Mouse (Mus musculus) CH12.LX (cell line): ENCODE results near the gene Clock. TPM values are rescaled to one million over a fixed set of nuclear protein-coding genes. Genes with fewer than 3 reads are reported as not detected.

Experiments used
- DNase-seq: peaks from one replicate; pipeline ENCODE4 v3.0.0-alpha.2; 2013; ENCODE audit errors: extremely low read depth
- H3K27ac ChIP-seq: 2 replicates; pipeline ENCODE4 v1.5.1; 2012; ENCODE audit warnings: low read depth, mild to moderate bottlenecking, control low read depth, moderate library complexity; ENCODE audit not compliant: insufficient read depth
- H3K27me3 ChIP-seq: replicated peaks from 2 replicates; pipeline ENCODE3; 2012; ENCODE audit warnings: inconsistent platforms
- H3K36me3 ChIP-seq, 2 experiments: replicated peaks in 1 of 2; 2 replicates each; pipeline versions ENCODE3 to v1.6.1; 2012; ENCODE audit warnings: inconsistent platforms in 1 of 2, low read length in 1 of 2, mild to moderate bottlenecking in 1 of 2, mixed read lengths in 1 of 2, moderate library complexity in 1 of 2; ENCODE audit not compliant: control insufficient read depth in 1 of 2, insufficient read depth in 1 of 2
- H3K4me1 ChIP-seq, 2 experiments: 2 replicates each; pipeline ENCODE4 v1.6.1; 2012; ENCODE audit warnings: inconsistent platforms in 1 of 2, moderate library complexity in 1 of 2; ENCODE audit not compliant: insufficient read depth in 2 of 2, control insufficient read depth in 1 of 2
- H3K4me2 ChIP-seq: 2 replicates; pipeline ENCODE4 v1.6.1; 2012; ENCODE audit warnings: low read depth, mild to moderate bottlenecking, control low read depth; ENCODE audit not compliant: poor library complexity, insufficient read depth, severe bottlenecking
- H3K4me3 ChIP-seq, 3 experiments: fragments of 150-350 bp in 1 of 3; sonication (generic) in 1 of 3; replicated peaks in 1 of 3; 2 replicates each; pipeline versions ENCODE3 to v1.5.1; 2011 to 2012; ENCODE audit warnings: low read depth in 2 of 3, low read length in 2 of 3, mild to moderate bottlenecking in 2 of 3, moderate library complexity in 2 of 3, control low read depth in 1 of 3, improper control_type of control experiment in 1 of 3, inconsistent platforms in 1 of 3, mixed read lengths in 1 of 3; ENCODE audit not compliant: poor library complexity in 1 of 3
- H3K79me2 ChIP-seq: replicated peaks from 2 replicates; pipeline ENCODE4 v1.6.1; 2012; ENCODE audit warnings: mild to moderate bottlenecking, moderate library complexity; ENCODE audit not compliant: control insufficient read depth, poor library complexity, insufficient read depth, severe bottlenecking; ENCODE audit errors: extremely low read depth
- H3K9ac ChIP-seq: 2 replicates; pipeline ENCODE4 v1.6.1; 2012; ENCODE audit warnings: low read depth, mild to moderate bottlenecking, control low read depth, moderate library complexity; ENCODE audit not compliant: insufficient read depth
- H3K9me3 ChIP-seq: replicated peaks from 2 replicates; pipeline ENCODE3; 2012; ENCODE audit warnings: low read length, inconsistent platforms, mixed read lengths
- CHD1 ChIP-seq: IDR thresholded peaks from 2 replicates; pipeline ENCODE4 v1.6.1; 2012; ENCODE audit warnings: low read depth, low read length, improper control_type of control experiment, inconsistent platforms
- CTCF ChIP-seq, 2 experiments: IDR thresholded peaks in 1 of 2; conservative IDR thresholded peaks in 1 of 2; 2 replicates each; pipeline ENCODE4 v1.5.1; 2011 to 2012; ENCODE audit warnings: low read depth in 2 of 2, low read length in 2 of 2, improper control_type of control experiment in 1 of 2, inconsistent platforms in 1 of 2, mild to moderate bottlenecking in 1 of 2, moderate library complexity in 1 of 2
- ELF1 ChIP-seq: IDR thresholded peaks from 2 replicates; pipeline ENCODE4 v1.6.1; 2014; ENCODE audit warnings: low read depth, mild to moderate bottlenecking, inconsistent platforms, low read length, improper control_type of control experiment
- ETS1 ChIP-seq: conservative IDR thresholded peaks from 2 replicates; pipeline ENCODE4 v1.6.1; 2012; ENCODE audit warnings: low read depth, mild to moderate bottlenecking, inconsistent platforms, low read length, improper control_type of control experiment, moderate library complexity
- HCFC1 ChIP-seq: IDR thresholded peaks from 2 replicates; pipeline ENCODE4 v1.6.1; 2012; ENCODE audit warnings: low read depth, mild to moderate bottlenecking, inconsistent platforms, low read length, improper control_type of control experiment
- IRF4 ChIP-seq: IDR thresholded peaks from 2 replicates; pipeline ENCODE4 v1.6.1; 2014; ENCODE audit warnings: low read depth, mild to moderate bottlenecking, inconsistent platforms, low read length, improper control_type of control experiment
- KAT2A ChIP-seq: IDR thresholded peaks from 2 replicates; pipeline ENCODE4 v1.6.1; 2012; ENCODE audit warnings: low read length, improper control_type of control experiment, inconsistent platforms; ENCODE audit not compliant: insufficient replicate concordance
- MAFK ChIP-seq: IDR thresholded peaks from 2 replicates; pipeline ENCODE4 v1.6.1; 2011; ENCODE audit warnings: low read length, improper control_type of control experiment; ENCODE audit not compliant: insufficient replicate concordance
- MAX ChIP-seq: IDR thresholded peaks from 2 replicates; pipeline ENCODE4 v1.6.1; 2011; ENCODE audit warnings: low read length, improper control_type of control experiment
- MYC ChIP-seq: IDR thresholded peaks from 2 replicates; pipeline ENCODE4 v1.6.1; 2011; ENCODE audit warnings: low read depth, mild to moderate bottlenecking, improper control_type of control experiment, low read length
- NELFE ChIP-seq: IDR thresholded peaks from 2 replicates; pipeline ENCODE4 v1.6.1; 2011; ENCODE audit warnings: low read depth, low read length, improper control_type of control experiment
- NRF1 ChIP-seq: IDR thresholded peaks from 2 replicates; pipeline ENCODE4 v1.6.1; 2014; ENCODE audit warnings: low read depth, mild to moderate bottlenecking, inconsistent platforms, low read length, improper control_type of control experiment, moderate library complexity
- POLR2A ChIP-seq: IDR thresholded peaks from 2 replicates; pipeline ENCODE4 v1.6.1; 2011; ENCODE audit warnings: low read depth, mild to moderate bottlenecking, improper control_type of control experiment, low read length
- RCOR1 ChIP-seq: conservative IDR thresholded peaks from 2 replicates; pipeline ENCODE4 v1.6.1; 2012; ENCODE audit warnings: low read depth, mild to moderate bottlenecking, inconsistent platforms, low read length, improper control_type of control experiment
- SMC3 ChIP-seq: IDR thresholded peaks from 2 replicates; pipeline ENCODE4 v1.6.1; 2011; ENCODE audit warnings: low read depth, low read length, improper control_type of control experiment
- TCF12 ChIP-seq: IDR thresholded peaks from 2 replicates; pipeline ENCODE4 v1.6.1; 2014; ENCODE audit warnings: low read depth, mild to moderate bottlenecking, inconsistent platforms, low read length, improper control_type of control experiment
- UBTF ChIP-seq: IDR thresholded peaks from 2 replicates; pipeline ENCODE4 v1.6.1; 2012; ENCODE audit warnings: low read depth, mild to moderate bottlenecking, inconsistent platforms, low read length, improper control_type of control experiment, moderate library complexity
- USF1 ChIP-seq: IDR thresholded peaks from 2 replicates; pipeline ENCODE4 v1.6.1; 2014; ENCODE audit warnings: low read depth, mild to moderate bottlenecking, inconsistent platforms, low read length, improper control_type of control experiment
- ZC3H11A ChIP-seq: IDR thresholded peaks from 2 replicates; pipeline ENCODE4 v1.6.1; 2012; ENCODE audit warnings: low read depth, mild to moderate bottlenecking, inconsistent platforms, low read length, improper control_type of control experiment
- ZKSCAN1 ChIP-seq: IDR thresholded peaks from 2 replicates; pipeline ENCODE4 v1.6.1; 2012; ENCODE audit warnings: low read depth, inconsistent platforms, low read length, improper control_type of control experiment, borderline replicate concordance
- dilution Hi-C: fragments of 300-500 bp; cut with MboI; formaldehyde crosslinking; loops from 2 replicates; pipeline ENCODE4 v1.14.3; 2020; ENCODE audit warnings: low sequenced_read_pairs; ENCODE audit not compliant: extremely low pct_unique_long_range_greater_than_20kb, extremely low pct_ligation_motif_present
- in situ Hi-C: fragments of 300-500 bp; cut with MboI; formaldehyde crosslinking; loops from 3 replicates; pipeline ENCODE4 v1.14.3; 2019; ENCODE audit warnings: low sequenced_read_pairs, low pct_ligation_motif_present, low pct_unique_long_range_greater_than_20kb, mixed read lengths
- polyA plus RNA-seq: library from polyadenylated mRNA; unstranded; fragments of >175 nt; gene quantifications from 2 replicates; pipeline ENCODE4 v1.2.1, GENCODE M21; 2012; ENCODE audit warnings: low read depth; ENCODE audit not compliant: insufficient read length
- total RNA-seq, 2 experiments: library from RNA; depleted of rRNA; stranded (reverse); fragments of 300-350 nt in 1 of 2; fragments of >200 nt in 1 of 2; gene quantifications; 2 replicates each; pipeline ENCODE4 v1.2.3; 2012 to 2014

Gene Clock
- total and polyA plus RNA-seq, 3 experiments = 3.2 to 8.0 (median 4.5) TPM

DNA sequence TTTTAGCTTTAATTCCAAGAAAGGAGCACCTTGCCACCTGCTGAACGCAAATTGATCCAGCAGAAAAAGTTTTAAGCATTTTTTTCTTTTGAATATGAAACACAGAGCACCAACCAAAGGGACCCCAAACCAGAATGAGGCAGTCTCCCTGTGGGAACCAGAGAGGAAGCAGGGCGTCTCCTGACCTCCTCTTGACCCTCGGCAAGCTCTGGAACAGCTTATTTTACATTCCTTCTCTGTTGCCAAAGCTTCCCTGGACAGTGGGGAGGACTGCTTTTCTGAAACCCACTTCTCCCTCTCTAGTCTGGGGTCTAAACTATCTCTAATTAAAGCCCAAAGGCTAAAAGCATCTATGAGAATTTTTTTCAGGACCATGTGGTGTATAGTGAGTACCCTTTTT, 128.2 kb downstream of the Clock start:
- no peak for DNase-seq
- Histone ChIP-seq H3K9me3 (no peaks in the 10 kb centered on the region), H3K27ac (no peak overlapping the region), H3K9ac (no peak overlapping the region), H3K27me3 (no peaks in the 10 kb centered on the region), H3K79me2 (no peaks in the 10 kb centered on the region), H3K4me3 (no peak overlapping the region), H3K4me1 (no peaks in the 10 kb centered on the region), H3K4me2 (no peak overlapping the region), H3K36me3 (no peaks in the 10 kb centered on the region)
- in situ Hi-C loops (no loop called here), dilution Hi-C loops (no loop called here)
- TF ChIP-seq MAX (no peak), NRF1 (no peak), ELF1 (no peak), POLR2A (no peak), ZKSCAN1 (no peak), MYC (no peak), CTCF (conservative IDR thresholded peaks at IDR 0.05 in 1 of 2, IDR thresholded peaks at IDR 0.05 in 1 of 2; ENCODE audit: low read depth in 2 of 2, low read length in 2 of 2) (no peak), RCOR1 (no peak), SMC3 (no peak), KAT2A (no peak)

DNA sequence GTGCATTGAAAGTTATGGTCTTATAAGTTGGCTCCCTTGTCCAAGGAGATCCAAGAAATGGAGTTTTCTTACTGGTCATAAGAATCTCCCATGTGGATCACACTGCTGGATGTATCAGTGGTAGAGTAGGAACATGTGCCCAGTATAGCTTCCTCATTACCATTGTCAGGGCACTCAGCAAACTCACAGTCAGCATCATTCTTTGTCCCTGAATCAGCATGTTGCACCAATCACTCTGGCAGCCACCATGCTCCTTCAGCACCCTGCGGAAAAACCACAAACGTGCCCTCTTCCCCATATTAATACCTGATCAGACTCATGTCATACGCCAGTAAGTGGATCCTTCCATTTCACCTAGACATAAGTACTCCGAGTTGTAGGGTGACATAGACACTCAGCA, 129.5 kb downstream of the Clock start:
- H3K27ac ChIP-seq = no peak overlapping the region
- TF ChIP-seq USF1 (no peak), KAT2A (no peak), UBTF (no peak), TCF12 (no peak), POLR2A (no peak), HCFC1 (no peak), MAFK (no peak), ZC3H11A (no peak), IRF4 (no peak), NRF1 (no peak), NELFE (no peak), CHD1 (no peak), ETS1 (no peak)
- H3K4me3 ChIP-seq = no peak overlapping the region
- no peaks in the 10 kb centered on the region for H3K27me3 ChIP-seq
- no peaks in the 10 kb centered on the region for H3K36me3 ChIP-seq
- dilution Hi-C loops = no loop called here
- in situ Hi-C loops = no loop called here
- no peak for DNase-seq
- H3K9me3 ChIP-seq = no peaks in the 10 kb centered on the region
- H3K4me2 ChIP-seq = no peak overlapping the region
- H3K79me2 ChIP-seq = no peaks in the 10 kb centered on the region
- H3K4me1 ChIP-seq = no peaks in the 10 kb centered on the region
- H3K9ac ChIP-seq = no peak overlapping the region
